Mouse (Mus musculus): ENCODE results near the gene Lad1. TPM values are rescaled to one million over a fixed set of nuclear protein-coding genes. Genes with fewer than 3 reads are reported as not detected.

Lad1 gene
- polyA plus RNA-seq, 1 experiment from 2014 or later = 0.35 TPM

DNA sequence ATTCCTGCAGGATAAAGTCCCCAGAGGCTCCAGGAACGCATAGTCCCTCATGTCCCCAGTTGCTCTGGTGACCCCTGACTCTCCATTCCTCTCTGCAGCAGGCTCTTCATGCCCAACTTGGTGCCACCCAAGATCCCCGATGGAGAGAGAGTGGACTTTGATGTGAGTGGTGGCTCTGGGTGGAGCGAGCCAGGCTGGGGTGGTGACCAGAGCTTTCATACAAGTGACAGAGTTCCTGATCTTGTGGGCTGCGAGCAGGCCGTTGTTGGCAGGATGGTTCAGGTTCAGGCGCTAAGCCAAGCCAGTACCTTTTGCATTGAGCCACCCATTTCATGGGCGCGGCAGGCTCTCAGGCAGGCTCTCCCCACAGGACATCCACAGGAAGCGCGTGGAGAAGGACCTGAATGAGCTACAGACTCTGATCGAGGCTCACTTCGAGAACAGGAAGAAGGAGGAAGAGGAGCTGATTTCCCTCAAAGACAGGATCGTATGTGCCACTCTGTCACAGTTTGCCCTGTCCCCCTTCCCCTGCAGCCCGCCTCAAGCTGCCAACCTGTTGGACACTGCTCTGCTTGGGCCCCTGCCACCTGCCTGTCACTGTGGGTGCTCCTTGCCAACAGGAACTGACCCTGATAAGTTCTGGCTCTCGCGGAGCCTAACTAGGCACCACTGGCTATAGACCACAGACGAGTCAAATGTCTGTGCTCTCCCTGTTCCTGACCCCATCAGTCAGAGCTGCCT, 29.4 kb downstream of the Lad1 start:
- H3K36me3 ChIP-seq (ENCODE audit: control insufficient read depth, insufficient read depth, low read length) = no peaks in the 10 kb centered on the region

DNA sequence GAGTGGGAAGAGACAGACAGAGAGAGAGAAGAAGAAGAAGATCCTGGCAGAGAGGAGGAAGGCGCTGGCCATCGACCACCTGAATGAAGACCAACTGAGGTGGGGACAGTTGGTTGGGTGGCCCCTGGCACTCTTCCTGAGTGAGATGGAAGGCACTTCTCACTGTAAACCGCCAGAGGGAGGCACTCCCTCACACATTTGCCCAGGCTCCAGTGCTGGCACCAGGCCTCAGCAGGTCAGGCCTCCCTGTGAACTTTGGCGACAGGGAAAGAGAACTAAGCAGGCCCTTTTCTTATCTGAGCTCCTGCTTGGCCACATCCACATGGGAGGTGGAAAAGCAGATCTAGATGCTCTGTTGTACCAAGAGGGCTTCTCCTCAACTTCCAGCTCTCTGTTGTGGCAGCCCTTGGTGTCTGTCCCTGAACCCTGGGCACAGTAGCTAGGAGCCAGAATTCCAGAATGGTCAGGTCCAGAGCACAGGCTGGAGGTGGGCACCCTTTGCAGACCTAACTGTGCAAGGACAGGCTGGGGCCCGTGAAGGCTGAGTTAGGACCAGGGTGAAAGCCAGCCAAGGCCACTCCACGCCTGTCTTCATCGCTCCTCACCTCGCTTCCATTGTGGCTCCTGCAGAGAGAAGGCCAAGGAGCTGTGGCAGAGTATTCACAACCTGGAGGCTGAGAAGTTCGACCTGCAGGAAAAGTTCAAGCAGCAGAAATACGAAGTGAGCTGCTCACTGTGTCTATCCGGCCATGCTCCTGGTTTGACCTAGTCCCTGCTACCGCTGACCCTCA, 32.5 kb downstream of the Lad1 start:
- ATAC-seq (ENCODE audit: low read depth) = no peak
- Histone ChIP-seq H3K9me3 (ENCODE audit: control insufficient read depth, low read length) (no peaks in the 10 kb centered on the region), H3K9ac (replicated peaks; ENCODE audit: low read depth, low read length) (no peak overlapping the region), H3K4me1 (ENCODE audit: control insufficient read depth, insufficient read depth, low read length) (no peaks in the 10 kb centered on the region), H3K27ac (ENCODE audit: low read depth, low read length) (no peak overlapping the region), H3K27me3 (ENCODE audit: control insufficient read depth, insufficient read depth, low read length) (no peaks in the 10 kb centered on the region), H3K4me3 (ENCODE audit: low read depth, low read length) (no peak overlapping the region), H3K36me3 (ENCODE audit: control insufficient read depth, insufficient read depth, low read length) (no peaks in the 10 kb centered on the region), H3K4me2 (ENCODE audit: low read depth, low read length) (no peak overlapping the region)
- WGBS = 71% methylated on average over 12 of the region's 12 CpGs

More for the DNA sequence above, 29.4 kb downstream of the Lad1 start:
- WGBS = 90% methylated on average over 17 of the region's 17 CpGs
- no peak overlapping the region for H3K9ac ChIP-seq (replicated peaks; ENCODE audit: low read depth, low read length)
- H3K27me3 ChIP-seq (ENCODE audit: control insufficient read depth, insufficient read depth, low read length) = no peaks in the 10 kb centered on the region
- no peak overlapping the region for H3K4me2 ChIP-seq (ENCODE audit: low read depth, low read length)
- no peak overlapping the region for H3K4me3 ChIP-seq (ENCODE audit: low read depth, low read length)
- no peak overlapping the region for H3K27ac ChIP-seq (ENCODE audit: low read depth, low read length)
- ATAC-seq (ENCODE audit: low read depth) = no peak
- H3K4me1 ChIP-seq (ENCODE audit: control insufficient read depth, insufficient read depth, low read length) = no peaks in the 10 kb centered on the region
- no peaks in the 10 kb centered on the region for H3K9me3 ChIP-seq (ENCODE audit: control insufficient read depth, low read length)

DNA sequence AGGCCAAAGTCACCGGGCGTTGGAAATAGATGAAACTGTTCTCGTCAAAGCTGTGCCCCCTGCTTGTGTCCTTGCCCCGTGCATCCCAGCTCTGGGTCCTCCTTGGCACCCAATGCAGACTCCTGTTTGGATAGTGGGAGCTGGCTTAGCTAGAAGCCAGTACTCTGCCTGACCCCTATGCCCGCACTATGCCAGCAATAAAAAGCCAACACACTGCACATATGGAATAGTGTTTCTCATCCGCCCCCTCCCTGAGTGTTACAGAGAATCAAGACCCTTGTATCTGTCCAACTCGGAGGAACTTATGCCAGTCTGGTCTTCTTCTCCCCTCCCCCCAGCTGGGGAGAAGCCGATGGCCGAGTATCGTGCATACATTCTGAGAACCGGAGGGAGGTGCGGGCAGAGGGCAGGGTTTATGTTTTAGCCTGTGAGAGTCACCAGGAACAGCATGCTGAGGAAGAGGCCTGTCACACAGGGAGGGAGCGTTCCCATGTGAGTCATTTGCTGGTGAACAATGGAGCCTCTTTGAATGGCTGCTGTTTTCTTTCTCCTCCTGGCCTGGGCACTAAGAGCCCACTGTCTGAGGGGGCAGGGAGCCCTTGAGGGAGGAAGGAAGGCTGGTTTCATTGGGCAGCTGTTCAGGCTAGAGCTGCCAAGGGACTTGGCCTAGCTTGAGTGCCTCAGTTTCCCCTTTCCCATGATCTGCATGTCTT, 33.8 kb downstream of the Lad1 start:
- WGBS = 41% methylated on average over 13 of the region's 13 CpGs
- no peaks in the 10 kb centered on the region for H3K9me3 ChIP-seq (ENCODE audit: control insufficient read depth, low read length)
- H3K4me1 ChIP-seq (ENCODE audit: control insufficient read depth, insufficient read depth, low read length) = no peaks in the 10 kb centered on the region
- no peak overlapping the region for H3K9ac ChIP-seq (replicated peaks; ENCODE audit: low read depth, low read length)
- no peaks in the 10 kb centered on the region for H3K27me3 ChIP-seq (ENCODE audit: control insufficient read depth, insufficient read depth, low read length)
- H3K27ac ChIP-seq (ENCODE audit: low read depth, low read length) = no peak overlapping the region
- peak; percentile 67; the same call in 1 of the 2 replicates for ATAC-seq (ENCODE audit: low read depth)
- no peaks in the 10 kb centered on the region for H3K36me3 ChIP-seq (ENCODE audit: control insufficient read depth, insufficient read depth, low read length)
- H3K4me3 ChIP-seq (ENCODE audit: low read depth, low read length) = no peak overlapping the region
- H3K4me2 ChIP-seq (ENCODE audit: low read depth, low read length) = no peak overlapping the region

DNA sequence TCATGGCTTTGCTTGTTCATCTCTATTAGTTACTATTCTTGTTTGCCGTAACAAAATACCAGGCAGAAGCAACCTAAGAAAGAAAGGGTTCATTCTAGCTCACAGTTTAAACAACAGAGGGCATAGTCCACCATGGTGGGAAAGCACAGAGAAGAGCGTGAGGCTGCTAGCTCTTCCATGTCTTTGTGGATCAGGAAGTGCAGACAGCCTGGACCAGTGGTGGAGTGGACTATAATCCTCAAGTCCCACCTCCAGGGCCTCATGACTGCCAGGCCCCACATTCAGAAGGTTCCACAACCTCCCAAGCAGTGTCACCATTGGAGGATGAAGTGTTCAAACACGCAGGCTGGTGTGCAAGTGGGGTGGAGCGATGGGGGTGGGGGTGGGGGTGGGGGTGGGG, 34.8 kb downstream of the Lad1 start:
- no peak overlapping the region for H3K27ac ChIP-seq (ENCODE audit: low read depth, low read length)
- H3K9ac ChIP-seq (replicated peaks; ENCODE audit: low read depth, low read length) = no peak overlapping the region
- WGBS = 85% methylated on average over 4 of the region's 4 CpGs
- no peaks in the 10 kb centered on the region for H3K9me3 ChIP-seq (ENCODE audit: control insufficient read depth, low read length)
- H3K4me2 ChIP-seq (ENCODE audit: low read depth, low read length) = no peak overlapping the region
- no peak for ATAC-seq (ENCODE audit: low read depth)
- no peaks in the 10 kb centered on the region for H3K4me1 ChIP-seq (ENCODE audit: control insufficient read depth, insufficient read depth, low read length)
- no peaks in the 10 kb centered on the region for H3K36me3 ChIP-seq (ENCODE audit: control insufficient read depth, insufficient read depth, low read length)
- H3K4me3 ChIP-seq (ENCODE audit: low read depth, low read length) = no peak overlapping the region
- no peaks in the 10 kb centered on the region for H3K27me3 ChIP-seq (ENCODE audit: control insufficient read depth, insufficient read depth, low read length)

DNA sequence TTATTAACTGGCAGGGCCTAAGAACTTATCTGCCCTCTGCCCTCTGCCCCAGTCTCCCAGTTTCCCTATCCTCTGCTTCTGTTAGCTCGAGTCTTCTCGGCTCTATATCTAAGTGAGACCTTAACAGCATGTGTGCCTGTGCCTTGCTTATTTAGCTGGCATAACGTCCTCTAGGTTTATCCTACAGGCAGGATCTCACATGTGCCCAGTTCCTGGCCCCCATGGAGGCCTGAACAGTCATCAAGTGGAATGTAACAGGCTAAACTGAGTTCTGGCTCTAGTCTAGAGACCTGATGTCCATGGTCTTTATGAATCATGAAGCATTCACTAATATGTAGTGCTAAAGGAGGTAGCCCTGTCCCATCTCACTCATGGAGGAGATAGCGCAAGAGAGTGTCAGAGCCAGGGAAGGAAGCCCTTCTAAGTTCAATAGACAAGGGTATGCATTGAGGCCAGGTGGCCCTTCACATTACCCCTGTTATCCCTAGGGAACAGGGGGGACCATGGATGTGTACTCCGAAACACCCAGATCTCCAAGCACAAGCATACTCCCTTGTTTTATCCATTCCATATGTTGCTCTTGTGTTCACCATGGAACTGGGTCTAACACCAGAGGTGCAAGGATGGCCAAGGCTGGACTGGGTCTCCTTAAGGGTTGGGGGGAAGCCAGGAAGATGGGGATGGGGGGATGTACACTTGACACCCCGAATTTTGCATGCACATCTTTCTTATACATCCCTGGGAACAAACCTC, 36.4 kb downstream of the Lad1 start:
- Histone ChIP-seq H3K4me2 (ENCODE audit: low read depth, low read length) (no peak overlapping the region), H3K27me3 (ENCODE audit: control insufficient read depth, insufficient read depth, low read length) (no peaks in the 10 kb centered on the region), H3K4me1 (ENCODE audit: control insufficient read depth, insufficient read depth, low read length) (no peaks in the 10 kb centered on the region), H3K9ac (replicated peaks; ENCODE audit: low read depth, low read length) (no peak overlapping the region), H3K36me3 (ENCODE audit: control insufficient read depth, insufficient read depth, low read length) (no peaks in the 10 kb centered on the region), H3K4me3 (ENCODE audit: low read depth, low read length) (no peak overlapping the region), H3K27ac (ENCODE audit: low read depth, low read length) (no peak overlapping the region), H3K9me3 (ENCODE audit: control insufficient read depth, low read length) (no peaks in the 10 kb centered on the region)
- no peak for ATAC-seq (ENCODE audit: low read depth)
- 89% methylated on average over 6 of the region's 6 CpGs for WGBS

DNA sequence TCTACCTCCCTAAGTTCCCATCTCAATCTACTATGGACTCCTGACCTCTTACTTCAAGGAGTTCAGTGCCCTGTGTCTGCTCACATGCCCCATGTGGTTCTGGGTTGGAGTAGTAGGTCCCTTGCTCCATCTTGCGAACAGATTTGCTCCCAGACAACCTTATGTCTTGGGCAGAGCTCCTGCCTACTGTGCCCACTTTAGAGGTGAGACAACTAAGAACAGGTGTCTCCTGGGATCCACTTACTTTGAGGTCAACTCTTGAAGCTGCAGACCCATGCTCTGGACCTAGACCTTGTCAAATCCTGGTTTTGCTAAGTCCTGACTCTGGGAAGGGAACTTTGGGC, 36.9 kb downstream of the Lad1 start:
- H3K9me3 ChIP-seq (ENCODE audit: control insufficient read depth, low read length) = no peaks in the 10 kb centered on the region
- no peak overlapping the region for H3K9ac ChIP-seq (replicated peaks; ENCODE audit: low read depth, low read length)
- H3K4me2 ChIP-seq (ENCODE audit: low read depth, low read length) = no peak overlapping the region
- H3K27me3 ChIP-seq (ENCODE audit: control insufficient read depth, insufficient read depth, low read length) = no peaks in the 10 kb centered on the region
- H3K4me1 ChIP-seq (ENCODE audit: control insufficient read depth, insufficient read depth, low read length) = no peaks in the 10 kb centered on the region
- 96% methylated on average over 1 of the region's 1 CpGs for WGBS
- no peak for ATAC-seq (ENCODE audit: low read depth)
- H3K36me3 ChIP-seq (ENCODE audit: control insufficient read depth, insufficient read depth, low read length) = no peaks in the 10 kb centered on the region
- no peak overlapping the region for H3K27ac ChIP-seq (ENCODE audit: low read depth, low read length)
- H3K4me3 ChIP-seq (ENCODE audit: low read depth, low read length) = no peak overlapping the region

DNA sequence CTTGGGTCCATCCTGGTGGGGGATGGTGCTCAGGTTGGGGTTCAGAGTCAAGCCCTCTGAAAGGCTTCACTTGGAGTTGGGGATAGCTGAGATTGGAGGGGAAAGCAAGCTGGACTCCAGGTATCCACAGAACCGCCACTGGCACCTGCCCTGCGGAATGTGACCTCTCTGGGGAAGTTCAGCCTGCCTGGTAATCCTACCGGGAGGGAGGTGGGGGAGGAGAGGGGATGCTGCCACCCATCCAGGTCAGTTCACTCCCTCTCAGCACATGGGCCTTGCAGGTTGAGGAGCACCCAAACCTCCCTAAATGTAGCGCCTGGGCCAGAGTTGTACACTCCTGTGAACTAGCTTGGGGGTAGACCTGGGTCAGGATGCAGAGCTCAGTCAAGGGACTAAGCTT, 37.7 kb downstream of the Lad1 start:
- Histone ChIP-seq H3K36me3 (ENCODE audit: control insufficient read depth, insufficient read depth, low read length) (no peaks in the 10 kb centered on the region), H3K27ac (ENCODE audit: low read depth, low read length) (no peak overlapping the region), H3K27me3 (ENCODE audit: control insufficient read depth, insufficient read depth, low read length) (no peaks in the 10 kb centered on the region), H3K4me3 (ENCODE audit: low read depth, low read length) (no peak overlapping the region), H3K4me1 (ENCODE audit: control insufficient read depth, insufficient read depth, low read length) (no peaks in the 10 kb centered on the region), H3K4me2 (ENCODE audit: low read depth, low read length) (no peak overlapping the region), H3K9ac (replicated peaks; ENCODE audit: low read depth, low read length) (no peak overlapping the region), H3K9me3 (ENCODE audit: control insufficient read depth, low read length) (no peaks in the 10 kb centered on the region)
- no peak for ATAC-seq (ENCODE audit: low read depth)
- WGBS = 73% methylated on average over 4 of the region's 4 CpGs

DNA sequence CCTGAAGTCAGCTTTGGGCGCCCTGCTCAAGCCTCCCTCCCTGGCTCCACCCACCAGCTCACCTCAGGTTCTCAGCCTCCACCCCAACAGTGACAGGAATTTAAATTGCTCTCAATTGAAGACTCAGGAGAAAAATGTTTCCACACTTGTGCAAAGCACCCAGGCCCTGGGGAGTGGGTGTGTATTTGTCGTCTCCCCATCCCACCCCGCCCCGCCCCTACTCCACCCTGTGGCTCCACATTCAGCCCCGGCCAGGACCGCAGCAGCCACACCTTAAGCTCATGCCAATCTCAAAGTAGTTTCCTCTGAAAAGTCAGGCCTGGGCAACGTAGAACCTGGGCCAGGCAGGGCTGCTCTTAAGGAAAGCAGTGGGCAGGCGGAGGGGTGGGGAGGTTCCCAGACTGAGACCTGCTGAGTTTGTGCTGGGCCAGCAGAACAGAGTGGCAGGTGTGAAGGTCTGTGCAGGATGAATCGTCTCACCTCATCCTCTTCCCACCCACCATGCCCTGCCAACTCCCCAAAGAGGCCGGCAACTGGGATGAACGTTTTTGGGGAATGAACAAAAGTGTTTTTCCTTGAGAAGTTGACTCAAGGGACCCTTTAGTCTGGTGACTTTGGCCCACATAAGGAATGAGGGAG, 38.9 kb downstream of the Lad1 start:
- H3K9me3 ChIP-seq (ENCODE audit: control insufficient read depth, low read length) = no peaks in the 10 kb centered on the region
- H3K9ac ChIP-seq (replicated peaks; ENCODE audit: low read depth, low read length) = no peak overlapping the region
- H3K4me2 ChIP-seq (ENCODE audit: low read depth, low read length) = no peak overlapping the region
- no peaks in the 10 kb centered on the region for H3K36me3 ChIP-seq (ENCODE audit: control insufficient read depth, insufficient read depth, low read length)
- no peak overlapping the region for H3K4me3 ChIP-seq (ENCODE audit: low read depth, low read length)
- no peak overlapping the region for H3K27ac ChIP-seq (ENCODE audit: low read depth, low read length)
- no peaks in the 10 kb centered on the region for H3K27me3 ChIP-seq (ENCODE audit: control insufficient read depth, insufficient read depth, low read length)
- no peaks in the 10 kb centered on the region for H3K4me1 ChIP-seq (ENCODE audit: control insufficient read depth, insufficient read depth, low read length)
- 52% methylated on average over 11 of the region's 11 CpGs for WGBS
- ATAC-seq (ENCODE audit: low read depth) = no peak

All from neural tube, embryonic 14.5 days (tissue).